Mouse (Mus musculus) liver, embryonic 14.5 days (tissue): Measurements from ENCODE around the gene Nup107. TPM values are rescaled to one million over a fixed set of nuclear protein-coding genes. Genes with fewer than 3 reads are reported as not detected.
"Not testable (repeated sequence)": the region's sequence is repeated elsewhere in the genome, so short reads cannot be mapped to it uniquely, and the experiment has no call there.

ENCODE experiments used
- ATAC-seq: fragments of 200-750 bp; cut with Nextera tagmentation; 2 replicates; pipeline ENCODE4 v1.8.0; 2017; ENCODE audit warnings: moderate number of reproducible peaks, mild to moderate bottlenecking, moderate library complexity; ENCODE audit not compliant: insufficient read depth
- DNase-seq, 3 experiments: peaks; one replicate each; pipeline ENCODE4 v3.0.0-alpha.2; 2012 to 2013; ENCODE audit warnings: low read depth in 3 of 3, low spot score in 3 of 3
- H3K27ac ChIP-seq: fragments of 300-500 bp; sonication (generic); 2 replicates; pipeline ENCODE4 v1.5.1; 2014; ENCODE audit warnings: moderate library complexity, mild to moderate bottlenecking, control low read depth, inconsistent platforms
- H3K27me3 ChIP-seq: fragments of 300-500 bp; sonication (generic); 2 replicates; pipeline ENCODE4 v1.6.1; 2014; ENCODE audit warnings: mild to moderate bottlenecking, low read length, moderate library complexity; ENCODE audit not compliant: control insufficient read depth, insufficient read depth
- H3K36me3 ChIP-seq: fragments of 300-500 bp; sonication (generic); replicated peaks from 2 replicates; pipeline ENCODE4 v1.6.1; 2014; ENCODE audit warnings: low read depth; ENCODE audit not compliant: control insufficient read depth, insufficient read depth
- H3K4me1 ChIP-seq, 2 experiments: fragments of 200-500 bp in 1 of 2; fragments of 300-500 bp in 1 of 2; sonication (generic) in 1 of 2; replicated peaks; 2 replicates each; pipeline ENCODE4 v1.6.1; 2012 to 2014; ENCODE audit warnings: antibody characterized with exemption in 1 of 2, inconsistent platforms in 1 of 2, low read length in 1 of 2; ENCODE audit not compliant: control insufficient read depth in 2 of 2, insufficient read depth in 2 of 2
- H3K4me2 ChIP-seq: fragments of 300-500 bp; sonication (generic); 2 replicates; pipeline ENCODE4 v1.6.1; 2014; ENCODE audit warnings: low read depth, mild to moderate bottlenecking, control low read depth, moderate library complexity
- H3K4me3 ChIP-seq, 2 experiments: fragments of 200-500 bp in 1 of 2; fragments of 300-500 bp in 1 of 2; sonication (generic) in 1 of 2; 2 replicates each; pipeline ENCODE4 v1.5.1; 2012 to 2014; ENCODE audit warnings: low read depth in 2 of 2, low read length in 2 of 2, mild to moderate bottlenecking in 2 of 2, control low read depth in 1 of 2, inconsistent platforms in 1 of 2, moderate library complexity in 1 of 2; ENCODE audit not compliant: insufficient read depth in 1 of 2
- H3K9ac ChIP-seq: fragments of 300-500 bp; sonication (generic); replicated peaks from 2 replicates; pipeline ENCODE4 v1.6.1; 2014; ENCODE audit warnings: mild to moderate bottlenecking, control low read depth, moderate library complexity
- H3K9me3 ChIP-seq: fragments of 300-500 bp; sonication (generic); 2 replicates; pipeline ENCODE4 v1.6.1; 2016; ENCODE audit warnings: low read length, mixed read lengths; ENCODE audit not compliant: control insufficient read depth
- CTCF ChIP-seq: IDR thresholded peaks from 2 replicates; pipeline ENCODE4 v1.5.1; 2016; ENCODE audit warnings: antibody characterized with exemption, low read depth, control low read depth
- EP300 ChIP-seq: IDR thresholded peaks from 2 replicates; pipeline ENCODE4 v1.6.1; 2016; ENCODE audit warnings: antibody characterized with exemption, low read depth
- WGBS: fragments of 180-500 bp; shearing (Covaris S2); extraction: QIAGEN DNeasy Blood & Tissue Kit; methylation state at CpG from one replicate; pipeline ENCODE4 v1.1.7; 2014; ENCODE audit not compliant: insufficient replicate concordance; 5-methylcytosine and 5-hydroxymethylcytosine counted together
- polyA plus RNA-seq, 2 experiments: library from polyadenylated mRNA; depleted of rRNA in 1 of 2; stranded (reverse) in 1 of 2; unstranded in 1 of 2; fragments of >200 nt; fragmentation: Nextera tagmentation in 1 of 2; extraction: Ambion mirVana in 1 of 2; gene quantifications; 2 replicates each; pipeline versions ENCODE4 v1.2.1 to v1.2.3; 2012 to 2014

The Nup107 gene
- polyA plus RNA-seq, 2 experiments, result 28.8 to 45.0 TPM

- WGBS, result 84% methylated on average over 10 of the region's 10 CpGs
- no peak overlapping the region for H3K27ac ChIP-seq
- no peaks in the 10 kb centered on the region for H3K4me1 ChIP-seq
- H3K9ac ChIP-seq, result no peak overlapping the region
- TF ChIP-seq CTCF (no peak), EP300 (no peak)
- no peak overlapping the region for H3K4me3 ChIP-seq
- no peak overlapping the region for H3K4me2 ChIP-seq
- ATAC-seq, result no peak
- H3K9me3 ChIP-seq, result no peaks in the 10 kb centered on the region
- no peak for DNase-seq
- peaks cover 75% of the 10 kb centered on the region for H3K36me3 ChIP-seq
- no peaks in the 10 kb centered on the region for H3K27me3 ChIP-seq
These were observed 32.5 kb downstream of the Nup107 start for GRCm38 (mm10) chr10:117759844-117760630.

- no peak overlapping the region for H3K9ac ChIP-seq
- WGBS, result 81% methylated on average over 18 of the region's 18 CpGs
- H3K4me2 ChIP-seq, result no peak overlapping the region
- H3K4me1 ChIP-seq, result no peaks in the 10 kb centered on the region
- H3K4me3 ChIP-seq, result no peak overlapping the region
- H3K36me3 ChIP-seq, result peaks cover 70% of the 10 kb centered on the region
- H3K27ac ChIP-seq, result no peak overlapping the region
- ATAC-seq, result no peak
- DNase-seq, result no peak
- H3K27me3 ChIP-seq, result no peaks in the 10 kb centered on the region
- TF ChIP-seq EP300, result no peak
- no peak for TF ChIP-seq CTCF
- no peaks in the 10 kb centered on the region for H3K9me3 ChIP-seq
These were observed 33.5 kb downstream of the Nup107 start for GRCm38 (mm10) chr10:117758749-117759727.

- not testable (repeated sequence) for H3K27ac ChIP-seq, H3K4me1 ChIP-seq, H3K9ac ChIP-seq, H3K4me3 ChIP-seq, H3K4me2 ChIP-seq, H3K27me3 ChIP-seq, ATAC-seq, H3K9me3 ChIP-seq, DNase-seq
- H3K36me3 ChIP-seq, result peaks cover 64% of the 10 kb centered on the region
- 89% methylated on average over 3 of the region's 3 CpGs for WGBS
These were observed 34.2 kb downstream of the Nup107 start for GRCm38 (mm10) chr10:117758344-117758743.

GRCm38 (mm10) chr10:117757796-117758342, 34.6 kb downstream of the Nup107 start:
- H3K4me2 ChIP-seq, result no peak overlapping the region
- TF ChIP-seq EP300, result no peak
- no peak for TF ChIP-seq CTCF
- H3K9ac ChIP-seq, result no peak overlapping the region
- H3K27ac ChIP-seq, result no peak overlapping the region
- H3K36me3 ChIP-seq, result peaks cover 61% of the 10 kb centered on the region
- ATAC-seq, result no peak
- no peaks in the 10 kb centered on the region for H3K27me3 ChIP-seq
- no peaks in the 10 kb centered on the region for H3K4me1 ChIP-seq
- DNase-seq, result no peak
- H3K9me3 ChIP-seq, result no peaks in the 10 kb centered on the region
- H3K4me3 ChIP-seq, result no peak overlapping the region
- whole genome bisulfite sequencing, result 81% methylated on average over 7 of the region's 7 CpGs

- Histone ChIP-seq H3K4me3 (no peak overlapping the region), H3K4me1 (no peaks in the 10 kb centered on the region), H3K4me2 (no peak overlapping the region), H3K36me3 (peaks cover 58% of the 10 kb centered on the region), H3K9me3 (no peaks in the 10 kb centered on the region), H3K27me3 (no peaks in the 10 kb centered on the region), H3K9ac (no peak overlapping the region), H3K27ac (no peak overlapping the region)
- no peak for TF ChIP-seq EP300
- TF ChIP-seq CTCF, result no peak
- DNase-seq (no peak), ATAC-seq (no peak)
- 73% methylated on average over 1 of the region's 1 CpGs for WGBS
These were observed 35.2 kb downstream of the Nup107 start for GRCm38 (mm10) chr10:117757259-117757658.
